Mouse (Mus musculus) MEL (cell line): ENCODE measurements around the gene Snrpc. TPM values are rescaled to one million over a fixed set of nuclear protein-coding genes. Genes with fewer than 3 reads are reported as not detected.
A peak's percentile ranks its signal among the peaks of the same experiment; 100 is the strongest.

ENCODE experiments used
- DNase-seq: peaks from one replicate; pipeline ENCODE4 v3.0.0; 2011; ENCODE audit warnings: low read depth, low spot score
- H3K27ac ChIP-seq: 2 replicates; pipeline ENCODE4 v1.5.1; 2012; ENCODE audit warnings: low read depth, mild to moderate bottlenecking, control low read depth, low read length, moderate library complexity; ENCODE audit not compliant: control insufficient read depth
- H3K27me3 ChIP-seq, 2 experiments: fragments of 150-350 bp in 1 of 2; sonication (generic) in 1 of 2; 2 replicates each; pipeline ENCODE4 v1.6.1; 2012; ENCODE audit warnings: low read length in 2 of 2, mild to moderate bottlenecking in 2 of 2, improper control_type of control experiment in 1 of 2, moderate library complexity in 1 of 2; ENCODE audit not compliant: insufficient read depth in 2 of 2, control insufficient read depth in 1 of 2
- H3K36me3 ChIP-seq, 2 experiments: 2 replicates each; pipeline ENCODE4 v1.6.1; 2012 to 2014; ENCODE audit warnings: low read length in 2 of 2, improper control_type of control experiment in 1 of 2, inconsistent platforms in 1 of 2, mild to moderate bottlenecking in 1 of 2; ENCODE audit not compliant: insufficient read depth in 2 of 2, control insufficient read depth in 1 of 2
- H3K4me1 ChIP-seq, 2 experiments: fragments of 150-350 bp in 1 of 2; sonication (generic) in 1 of 2; 2 replicates each; pipeline ENCODE4 v1.6.1; 2012; ENCODE audit warnings: low read length in 2 of 2, improper control_type of control experiment in 1 of 2, mild to moderate bottlenecking in 1 of 2; ENCODE audit not compliant: insufficient read depth in 2 of 2, control insufficient read depth in 1 of 2
- H3K4me3 ChIP-seq, 2 experiments: fragments of 150-350 bp in 1 of 2; sonication (generic) in 1 of 2; 2 replicates each; pipeline ENCODE4 v1.5.1; 2012; ENCODE audit warnings: low read depth in 2 of 2, low read length in 2 of 2, mild to moderate bottlenecking in 2 of 2, moderate library complexity in 2 of 2, control low read depth in 1 of 2, improper control_type of control experiment in 1 of 2; ENCODE audit not compliant: control insufficient read depth in 1 of 2, insufficient read depth in 1 of 2
- H3K79me2 ChIP-seq: 2 replicates; pipeline ENCODE4 v1.6.1; 2012; ENCODE audit warnings: mild to moderate bottlenecking, low read length, moderate library complexity; ENCODE audit not compliant: control insufficient read depth, poor library complexity, insufficient read depth
- H3K9ac ChIP-seq: 2 replicates; pipeline ENCODE4 v1.6.1; 2012; ENCODE audit warnings: low read depth, mild to moderate bottlenecking, control low read depth, low read length, moderate library complexity; ENCODE audit not compliant: control insufficient read depth, poor library complexity, severe bottlenecking
- H3K9me3 ChIP-seq: fragments of 150-350 bp; sonication (generic); replicated peaks from 2 replicates; pipeline ENCODE4 v1.6.1; 2012; ENCODE audit warnings: mild to moderate bottlenecking, low read length, improper control_type of control experiment, moderate library complexity; ENCODE audit not compliant: insufficient read depth
- BHLHE40 ChIP-seq: IDR thresholded peaks from 2 replicates; pipeline ENCODE4 v1.6.1; 2012; ENCODE audit warnings: low read depth, mild to moderate bottlenecking, inconsistent platforms, low read length, improper control_type of control experiment, borderline replicate concordance
- CHD2 ChIP-seq: IDR thresholded peaks from 2 replicates; pipeline ENCODE4 v1.6.1; 2011; ENCODE audit warnings: low read length, improper control_type of control experiment
- CTCF ChIP-seq, 3 experiments: IDR thresholded peaks in 2 of 3; conservative IDR thresholded peaks in 1 of 3; 2 replicates each; pipeline ENCODE4 v1.5.1; 2011 to 2012; ENCODE audit warnings: low read length in 3 of 3, low read depth in 2 of 3, mild to moderate bottlenecking in 2 of 3, improper control_type of control experiment in 1 of 3, inconsistent platforms in 1 of 3, mixed read lengths in 1 of 3, moderate library complexity in 1 of 3; ENCODE audit not compliant: control insufficient read depth in 1 of 3, insufficient read depth in 1 of 3, poor library complexity in 1 of 3, severe bottlenecking in 1 of 3
- E2F4 ChIP-seq: IDR thresholded peaks from 2 replicates; pipeline ENCODE4 v1.6.1; 2011; ENCODE audit warnings: low read depth, low read length, improper control_type of control experiment, borderline replicate concordance
- ELF1 ChIP-seq: IDR thresholded peaks from 2 replicates; pipeline ENCODE4 v1.6.1; 2014; ENCODE audit warnings: low read depth, mild to moderate bottlenecking, inconsistent platforms, low read length, improper control_type of control experiment, moderate library complexity
- ETS1 ChIP-seq: IDR thresholded peaks from 2 replicates; pipeline ENCODE4 v1.6.1; 2012; ENCODE audit warnings: low read depth, mild to moderate bottlenecking, inconsistent platforms, low read length, improper control_type of control experiment, moderate library complexity
- GABPA ChIP-seq: IDR thresholded peaks from 2 replicates; pipeline ENCODE4 v1.6.1; 2012; ENCODE audit warnings: low read depth, mild to moderate bottlenecking, inconsistent platforms, low read length, improper control_type of control experiment, moderate library complexity
- GATA1 ChIP-seq: IDR thresholded peaks from 2 replicates; pipeline ENCODE4 v1.6.1; 2011; ENCODE audit warnings: low read depth, low read length, improper control_type of control experiment
- HCFC1 ChIP-seq: IDR thresholded peaks from 2 replicates; pipeline ENCODE4 v1.6.1; 2012; ENCODE audit warnings: low read depth, mild to moderate bottlenecking, inconsistent platforms, low read length, improper control_type of control experiment, moderate library complexity
- JUND ChIP-seq: IDR thresholded peaks from 2 replicates; pipeline ENCODE4 v1.6.1; 2011; ENCODE audit warnings: low read depth, mild to moderate bottlenecking, improper control_type of control experiment, low read length
- MAX ChIP-seq: IDR thresholded peaks from 2 replicates; pipeline ENCODE4 v1.6.1; 2011; ENCODE audit warnings: low read length, improper control_type of control experiment
- MAZ ChIP-seq: IDR thresholded peaks from 2 replicates; pipeline ENCODE4 v1.6.1; 2012; ENCODE audit warnings: low read depth, mild to moderate bottlenecking, inconsistent platforms, low read length, improper control_type of control experiment
- MXI1 ChIP-seq: IDR thresholded peaks from 2 replicates; pipeline ENCODE4 v1.6.1; 2011; ENCODE audit warnings: mild to moderate bottlenecking, low read depth, low read length, improper control_type of control experiment
- MYB ChIP-seq: IDR thresholded peaks from 2 replicates; pipeline ENCODE4 v1.6.1; 2011; ENCODE audit warnings: mild to moderate bottlenecking, low read depth, low read length, improper control_type of control experiment
- MYC ChIP-seq: IDR thresholded peaks from 2 replicates; pipeline ENCODE4 v1.6.1; 2011; ENCODE audit warnings: low read depth, mild to moderate bottlenecking, low read length, improper control_type of control experiment, moderate library complexity
- NELFE ChIP-seq: IDR thresholded peaks from 2 replicates; pipeline ENCODE4 v1.6.1; 2011; ENCODE audit warnings: low read depth, low read length, improper control_type of control experiment
- NRF1 ChIP-seq: IDR thresholded peaks from 2 replicates; pipeline ENCODE4 v1.6.1; 2014; ENCODE audit warnings: low read depth, mild to moderate bottlenecking, inconsistent platforms, low read length, improper control_type of control experiment, moderate library complexity; ENCODE audit not compliant: poor library complexity, insufficient read depth, severe bottlenecking
- POLR2AphosphoS2 ChIP-seq: IDR thresholded peaks from 2 replicates; pipeline ENCODE4 v1.6.1; 2011; ENCODE audit warnings: low read length, improper control_type of control experiment
- RAD21 ChIP-seq: IDR thresholded peaks from 2 replicates; pipeline ENCODE4 v1.6.1; 2011; ENCODE audit warnings: mild to moderate bottlenecking, low read depth, low read length, improper control_type of control experiment
- RCOR1 ChIP-seq: IDR thresholded peaks from 2 replicates; pipeline ENCODE4 v1.6.1; 2012; ENCODE audit warnings: low read depth, mild to moderate bottlenecking, inconsistent platforms, low read length, improper control_type of control experiment
- SIN3A ChIP-seq: IDR thresholded peaks from 2 replicates; pipeline ENCODE4 v1.6.1; 2012; ENCODE audit warnings: low read length, improper control_type of control experiment, inconsistent platforms
- SMC3 ChIP-seq: IDR thresholded peaks from 2 replicates; pipeline ENCODE4 v1.6.1; 2011; ENCODE audit warnings: low read depth, low read length, improper control_type of control experiment
- TAL1 ChIP-seq: IDR thresholded peaks from 2 replicates; pipeline ENCODE4 v1.6.1; 2012; ENCODE audit warnings: mild to moderate bottlenecking, inconsistent platforms, low read length, moderate library complexity, mixed read lengths
- TBP ChIP-seq: IDR thresholded peaks from 2 replicates; pipeline ENCODE4 v1.8.0; 2011; ENCODE audit warnings: low read depth, low read length, improper control_type of control experiment
- TCF12 ChIP-seq: IDR thresholded peaks from 2 replicates; pipeline ENCODE4 v1.6.1; 2014; ENCODE audit warnings: low read depth, mild to moderate bottlenecking, inconsistent platforms, low read length, improper control_type of control experiment, moderate library complexity
- UBTF ChIP-seq: IDR thresholded peaks from 2 replicates; pipeline ENCODE4 v1.6.1; 2012; ENCODE audit warnings: low read depth, mild to moderate bottlenecking, inconsistent platforms, low read length, improper control_type of control experiment, moderate library complexity, borderline replicate concordance; ENCODE audit not compliant: insufficient read depth
- USF1 ChIP-seq: IDR thresholded peaks from 2 replicates; pipeline ENCODE4 v1.6.1; 2014; ENCODE audit warnings: low read depth, mild to moderate bottlenecking, inconsistent platforms, low read length, improper control_type of control experiment, moderate library complexity
- USF2 ChIP-seq, 2 experiments: IDR thresholded peaks; 2 replicates each; pipeline ENCODE4 v1.6.1; 2011 to 2012; ENCODE audit warnings: improper control_type of control experiment in 2 of 2, low read length in 2 of 2, borderline replicate concordance in 1 of 2, inconsistent platforms in 1 of 2, low read depth in 1 of 2, mild to moderate bottlenecking in 1 of 2; ENCODE audit not compliant: insufficient read depth in 1 of 2
- ZKSCAN1 ChIP-seq: IDR thresholded peaks from 2 replicates; pipeline ENCODE4 v1.6.1; 2012; ENCODE audit warnings: low read depth, mild to moderate bottlenecking, inconsistent platforms, low read length, improper control_type of control experiment, moderate library complexity
- ZMIZ1 ChIP-seq: IDR thresholded peaks from 2 replicates; pipeline ENCODE4 v1.6.1; 2012; ENCODE audit warnings: low read depth, mild to moderate bottlenecking, inconsistent platforms, low read length, improper control_type of control experiment, moderate library complexity
- ZNF384 ChIP-seq: IDR thresholded peaks from 2 replicates; pipeline ENCODE4 v1.6.1; 2012; ENCODE audit warnings: low read depth, mild to moderate bottlenecking, inconsistent platforms, low read length, improper control_type of control experiment
- polyA plus RNA-seq, 2 experiments: library from polyadenylated mRNA; stranded (reverse) in 1 of 2; unstranded in 1 of 2; fragments of >175 nt in 1 of 2; fragments of >200 nt in 1 of 2; gene quantifications; 2 replicates each; pipeline versions ENCODE4 v1.2.1 to v1.2.4; 2012; ENCODE audit warnings: low replicate concordance in 2 of 2, low read depth in 1 of 2; ENCODE audit not compliant: insufficient read length in 2 of 2, insufficient read depth in 1 of 2, missing spikeins in 1 of 2
- total RNA-seq: library from RNA; depleted of rRNA; stranded (reverse); fragments of 300-350 nt; gene quantifications from 2 replicates; pipeline ENCODE4 v1.2.3, GENCODE M21; 2012

Gene Snrpc
- total and polyA plus RNA-seq, 3 experiments = 217 to 227 TPM; not detected in 1

DNA sequence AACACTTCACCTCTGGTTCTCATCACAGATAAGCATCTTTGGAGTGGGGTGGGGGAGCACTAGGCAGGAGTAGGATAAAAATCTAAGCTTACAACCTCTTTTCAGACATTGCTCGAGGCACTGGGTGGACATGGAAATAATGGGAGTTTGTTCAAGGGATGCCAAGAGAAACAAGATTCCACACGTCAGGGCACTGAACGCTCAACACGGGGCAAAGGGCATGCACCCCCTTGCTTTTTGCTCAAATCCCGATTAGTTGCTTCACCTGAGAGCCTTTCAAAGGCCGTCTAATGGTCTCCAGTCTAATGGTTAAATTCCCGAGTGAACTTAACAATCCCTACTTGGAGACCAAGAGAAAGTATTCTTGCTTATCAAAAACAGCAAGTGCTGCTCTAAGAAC, 18.9 kb upstream of the Snrpc start:
- DNase-seq = no peak
- Histone ChIP-seq H3K4me1 (peaks cover 9 to 16% of the 10 kb centered on the region in 2 experiments), H3K9ac (peak overlapping the region; percentile 96), H3K27ac (peak overlapping the region; percentile 95), H3K27me3 (no peaks in the 10 kb centered on the region), H3K79me2 (peaks cover 58% of the 10 kb centered on the region), H3K9me3 (no peaks in the 10 kb centered on the region), H3K4me3 (peak overlapping the region; percentile 76 to 88), H3K36me3 (peaks cover 3 to 24% of the 10 kb centered on the region in 2 experiments; a peak in 3 of 4 replicates)
- TF ChIP-seq MXI1 (no peak), MYC (no peak), RAD21 (no peak), CHD2 (no peak), NRF1 (no peak), SMC3 (no peak), ZKSCAN1 (no peak), ETS1 (no peak), MYB (no peak), JUND (no peak)

DNA sequence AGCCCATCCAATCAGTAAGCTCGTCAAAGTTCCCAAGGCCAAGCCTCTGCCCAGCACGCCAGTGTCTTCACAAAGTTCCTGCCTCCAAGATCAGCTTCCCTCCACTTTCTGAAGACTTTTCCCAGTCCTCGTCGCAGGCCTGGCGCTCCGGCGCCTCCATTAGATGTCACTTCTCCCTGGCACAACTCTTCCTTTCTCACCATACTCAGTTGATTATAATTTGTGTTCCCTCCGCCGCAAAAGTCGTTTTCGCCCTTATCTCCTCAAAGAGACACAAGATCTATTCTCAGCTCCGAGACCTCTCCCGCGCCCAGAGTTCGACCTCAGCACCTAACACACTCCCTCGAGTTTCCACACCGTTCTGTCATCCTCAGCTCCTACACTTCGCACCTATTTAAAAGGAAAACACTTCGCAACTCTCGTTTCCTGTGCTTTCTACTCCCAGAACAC, 18.4 kb upstream of the Snrpc start:
- H3K27ac ChIP-seq = peak overlapping the region; percentile 95
- H3K27me3 ChIP-seq = no peaks in the 10 kb centered on the region
- peaks cover 53% of the 10 kb centered on the region for H3K79me2 ChIP-seq
- no peaks in the 10 kb centered on the region for H3K9me3 ChIP-seq
- peak overlapping the region; percentile 76 to 88 for H3K4me3 ChIP-seq
- H3K9ac ChIP-seq = peak overlapping the region; percentile 96
- peaks cover 0 to 24% of the 10 kb centered on the region in 2 experiments; a peak in 2 of 4 replicates for H3K36me3 ChIP-seq
- peak; percentile 85 for DNase-seq
- H3K4me1 ChIP-seq = peaks cover 9 to 16% of the 10 kb centered on the region in 2 experiments
- TF ChIP-seq TBP (peak; percentile 72), HCFC1 (peak; percentile 81), ETS1 (peak; percentile 67), MYC (no peak), USF1 (no peak), GABPA (no peak), NELFE (peak; percentile 43; the same call in 1 of the 2 replicates), MXI1 (0 out of 2 replicates have a peak, but pooled peaks have one; percentile 73), RAD21 (no peak), ZMIZ1 (no peak), ZKSCAN1 (no peak), NRF1 (peak; percentile 4; the same call in 1 of the 2 replicates), UBTF (no peak), TAL1 (no peak), ZNF384 (no peak), E2F4 (no peak), MAX (no peak; the same call in 1 of the 2 replicates), CTCF (IDR thresholded peaks at IDR 0.05 in 2 of 3, conservative IDR thresholded peaks at IDR 0.05 in 1 of 3; ENCODE audit: control insufficient read depth in 1 of 3, insufficient read depth in 1 of 3, low read depth in 2 of 3, low read length in 3 of 3, poor library complexity in 1 of 3, severe bottlenecking in 1 of 3) (no peak), GATA1 (peak; percentile 64; the same call in 1 of the 2 replicates), MAZ (no peak), TCF12 (peak; percentile 29; the same call in 1 of the 2 replicates), RCOR1 (no peak), ELF1 (peak; percentile 43; the same call in 1 of the 2 replicates), POLR2AphosphoS2 (peak; percentile 39; the same call in 1 of the 2 replicates), USF2 (IDR thresholded peaks at IDR 0.05; ENCODE audit: borderline replicate concordance in 1 of 2, insufficient read depth in 1 of 2, low read depth in 1 of 2, low read length in 2 of 2) (no peak), SIN3A (peak; percentile 87), BHLHE40 (no peak)
